ENCODE assay signal across 22 mouse cellular contexts in the genomic region with DNA sequence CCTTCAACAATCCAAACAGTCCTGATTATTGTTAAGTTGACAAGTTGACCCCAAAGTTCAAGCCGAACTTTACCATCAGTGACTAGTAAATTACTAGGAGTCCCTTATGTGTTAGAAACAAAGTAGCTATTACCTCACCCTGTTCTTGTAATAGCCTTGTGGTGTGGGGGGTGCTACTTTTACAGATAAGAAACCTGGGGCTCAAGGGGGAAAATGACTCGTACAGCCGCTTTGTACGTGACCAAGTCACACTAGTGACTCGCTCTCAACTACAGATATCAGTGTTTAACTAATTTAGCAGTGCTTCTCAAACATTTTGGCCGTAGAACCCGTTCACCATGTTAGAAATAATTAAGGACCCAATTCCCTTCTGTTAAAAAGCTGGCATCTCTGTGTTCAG.
DNase-seq lines count a peak whose midpoint lies in the region; ATAC-seq and TF ChIP-seq lines count a peak whose summit lies in the region.
"Had no signal": no experiment of that assay in that cellular context is flagged by ENCODE, and none has a peak within 500 bp of the region (broad histone marks: within the 10 kb centered on the region; RNA-seq: fewer than 3 reads in every experiment).

No protein-coding gene starts in this region.

- H3K4me2 ChIP-seq in kidney, embryonic 15.5 days, result no peak overlapping the region
- H3K4me2 ChIP-seq: forebrain, embryonic 13.5 days; heart, embryonic 11.5 days; heart, embryonic 15.5 days; hindbrain, embryonic 12.5 days; intestine, embryonic 15.5 days had no signal

- DNase-seq in heart, adult 2 months, result no peak
- DNase-seq in heart, adult 9 months (ENCODE audit: low spot score in 2 of 2), result no peak
- no peak for DNase-seq in kidney, adult 2 months
- DNase-seq in ovary, postnatal 14 days (ENCODE audit: low spot score), result no peak
- DNase-seq: adrenal gland, adult 8-10 months; adrenal gland, postnatal 25 days; cerebellum, adult 18-20 months; cerebellum, adult 9-10 months; cerebellum, postnatal 14 days; gastrocnemius, postnatal 14 days had no signal

- no peaks in the 10 kb centered on the region for H3K9me3 ChIP-seq in kidney, embryonic 15.5 days (replicated peaks)
- H3K9me3 ChIP-seq: forebrain, embryonic 10.5 days; forebrain, embryonic 13.5 days; heart, embryonic 15.5 days; hindbrain, embryonic 12.5 days; intestine, embryonic 15.5 days had no signal

- ATAC-seq in kidney, embryonic 15.5 days (replicated peaks; ENCODE audit: low FRiP score), result no peak
- ATAC-seq: activated CD4-positive, CD25-positive, alpha-beta regulatory T cell, adult 4 months; CD4-positive, CD25-positive, alpha-beta regulatory T cell, adult 4 months; forebrain, embryonic 13.5 days; forebrain, embryonic 16.5 days; hindbrain, embryonic 16.5 days; intestine, embryonic 15.5 days had no signal

- no peaks in the 10 kb centered on the region for H3K27me3 ChIP-seq in heart, adult 2 months (ENCODE audit: control insufficient read depth, insufficient read depth, low read length)
- no peaks in the 10 kb centered on the region for H3K27me3 ChIP-seq in kidney, adult 2 months (replicated peaks; ENCODE audit: control insufficient read depth, insufficient read depth, low read length)
- no peaks in the 10 kb centered on the region for H3K27me3 ChIP-seq in kidney, embryonic 15.5 days
- H3K27me3 ChIP-seq: heart, embryonic 15.5 days; hindbrain, embryonic 12.5 days; intestine, embryonic 15.5 days had no signal

- peak overlapping the region; percentile 70 for H3K27ac ChIP-seq in heart, adult 2 months
- peak overlapping the region; percentile 86; the same call in 1 of the 2 replicates for H3K27ac ChIP-seq in kidney, adult 2 months (ENCODE audit: insufficient read depth, low read depth, low read length)
- H3K27ac ChIP-seq in kidney, embryonic 15.5 days, result no peak overlapping the region
- H3K27ac ChIP-seq in brown adipose tissue, adult 24 weeks (replicated peaks; ENCODE audit: low read depth, low read length), result peak overlapping the region; percentile 64
- H3K27ac ChIP-seq: forebrain, embryonic 10.5 days; forebrain, embryonic 13.5 days; heart, embryonic 15.5 days; hindbrain, embryonic 12.5 days; intestine, embryonic 15.5 days had no signal

- H3K9ac ChIP-seq in heart, adult 2 months (ENCODE audit: low read depth, low read length), result no peak overlapping the region
- H3K9ac ChIP-seq in kidney, embryonic 15.5 days, result no peak overlapping the region
- H3K9ac ChIP-seq: forebrain, embryonic 13.5 days; heart, embryonic 15.5 days; hindbrain, embryonic 12.5 days; intestine, embryonic 15.5 days had no signal

- TF ChIP-seq CTCF in heart, adult 2 months (IDR thresholded peaks at IDR 0.05), result no peak
- TF ChIP-seq CTCF in kidney, adult 2 months (conservative IDR thresholded peaks at IDR 0.05; ENCODE audit: insufficient read depth, insufficient read length, low read depth, low read length), result no peak

- H3K4me3 ChIP-seq in heart, adult 2 months, result no peak overlapping the region
- no peak overlapping the region for H3K4me3 ChIP-seq in kidney, adult 2 months (ENCODE audit: insufficient read depth, low read depth, low read length)
- no peak overlapping the region for H3K4me3 ChIP-seq in kidney, embryonic 15.5 days (replicated peaks)
- H3K4me3 ChIP-seq in brown adipose tissue, adult 24 weeks (ENCODE audit: insufficient read depth, low read depth, low read length), result no peak overlapping the region
- H3K4me3 ChIP-seq: forebrain, embryonic 10.5 days; forebrain, embryonic 13.5 days; heart, embryonic 15.5 days; hindbrain, embryonic 12.5 days; intestine, embryonic 15.5 days had no signal

- H3K36me3 ChIP-seq in heart, adult 2 months (ENCODE audit: control insufficient read depth, insufficient read depth, low read length), result peaks cover 14% of the 10 kb centered on the region
- no peaks in the 10 kb centered on the region for H3K36me3 ChIP-seq in kidney, adult 2 months (ENCODE audit: control insufficient read depth, insufficient read depth, low read length)
- H3K36me3 ChIP-seq in kidney, embryonic 15.5 days, result no peaks in the 10 kb centered on the region
- H3K36me3 ChIP-seq: forebrain, embryonic 10.5 days; heart, embryonic 15.5 days; hindbrain, embryonic 12.5 days; intestine, embryonic 15.5 days had no signal

- intact Hi-C loops in heart, adult 2 months (cut with DNase I), result loop anchor here (2.0 kb wide), 1 partner anchor 23 kb away; no protein-coding TSS in a partner anchor

- no peak for TF ChIP-seq EP300 in heart, adult 2 months (IDR thresholded peaks at IDR 0.05; ENCODE audit: insufficient read depth, low read depth, low read length)

- H3K4me1 ChIP-seq in heart, adult 2 months (ENCODE audit: control insufficient read depth, insufficient read depth, low read length), result peaks cover 11% of the 10 kb centered on the region
- no peaks in the 10 kb centered on the region for H3K4me1 ChIP-seq in kidney, adult 2 months (ENCODE audit: control insufficient read depth, insufficient read depth, low read length)
- peaks cover 16% of the 10 kb centered on the region for H3K4me1 ChIP-seq in kidney, embryonic 15.5 days
- peaks cover 20% of the 10 kb centered on the region for H3K4me1 ChIP-seq in brown adipose tissue, adult 24 weeks (ENCODE audit: control insufficient read depth, insufficient read depth, insufficient read length, low read length)
- H3K4me1 ChIP-seq: forebrain, embryonic 13.5 days; intestine, embryonic 15.5 days had no signal

- no peaks in the 10 kb centered on the region for H3K79me2 ChIP-seq in heart, adult 2 months (replicated peaks; ENCODE audit: control insufficient read depth, insufficient read depth, low read length)

- TF ChIP-seq POLR2A in heart, adult 2 months (IDR thresholded peaks at IDR 0.05; ENCODE audit: insufficient read depth, low read depth, low read length), result no peak
- TF ChIP-seq POLR2A in kidney, adult 2 months (IDR thresholded peaks at IDR 0.05; ENCODE audit: low read depth, low read length), result no peak

- 85% methylated on average over 7 of the region's 7 CpGs for WGBS in heart, adult 2 months
- 86% methylated on average over 7 of the region's 7 CpGs for whole genome bisulfite sequencing in kidney, adult 2 months
- 76% methylated on average over 7 of the region's 7 CpGs for WGBS in kidney, embryonic 15.5 days
